Mouse (Mus musculus): Measurements from ENCODE around the gene Add2. TPM values are rescaled to one million over a fixed set of nuclear protein-coding genes. Genes with fewer than 3 reads are reported as not detected.
A peak's percentile ranks its signal among the peaks of the same experiment; 100 is the strongest.

The Add2 gene
- polyA plus RNA-seq, 1 experiment: 0.80 TPM

- WGBS: 74% methylated on average over 23 of the region's 23 CpGs
- DNase-seq: no peak
- TF ChIP-seq POLR2A (IDR thresholded peaks at IDR 0.05; ENCODE audit: borderline replicate concordance, extremely low read depth, low read depth, low read length) (no peak), CTCF (IDR thresholded peaks at IDR 0.05; ENCODE audit: insufficient read depth, low read length) (no peak)
Observed at GRCm38 (mm10) chr6:86016793-86017350, 11.6 kb upstream of the Add2 start.

DNA sequence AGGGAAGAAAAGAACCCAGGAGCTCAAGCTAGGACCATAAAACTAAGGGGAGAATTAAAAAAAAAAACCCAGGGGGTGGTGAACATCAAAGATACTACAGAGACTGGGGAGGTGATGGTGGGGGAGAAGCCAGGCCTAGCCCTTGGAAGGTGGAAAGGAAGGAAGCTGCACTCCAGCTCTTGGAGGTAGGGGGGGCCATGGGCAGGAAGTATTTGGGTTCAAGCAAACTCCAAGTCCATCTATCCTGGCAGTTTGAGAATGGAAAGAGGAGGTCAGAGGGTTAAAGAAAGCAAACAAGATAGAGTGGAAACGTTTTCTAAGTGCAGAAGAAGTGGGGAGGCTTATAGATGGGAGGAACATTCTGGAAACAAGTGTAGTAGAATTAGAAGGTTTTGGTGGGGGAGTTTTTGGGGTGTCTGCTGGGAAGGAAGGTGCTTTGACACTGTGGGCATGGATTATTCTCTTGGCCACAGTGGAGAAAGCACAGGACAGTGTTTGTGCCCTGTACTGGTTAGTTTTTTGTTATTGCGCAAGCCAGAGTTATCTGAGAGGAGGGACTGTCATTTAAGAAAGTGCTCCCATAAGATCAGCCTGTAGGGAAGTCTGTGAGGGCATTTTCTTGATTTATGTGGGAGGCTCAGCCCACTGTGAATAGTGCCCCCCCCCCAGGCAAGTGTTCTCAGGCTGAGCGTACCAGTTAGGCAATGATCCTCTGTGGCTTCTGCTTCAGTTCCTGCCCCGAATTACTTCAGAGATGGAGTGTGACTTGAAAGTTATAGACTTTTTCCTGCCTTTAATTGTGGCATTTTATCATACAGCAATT, 8.9 kb upstream of the Add2 start:
- DNase-seq: no peak
- Histone ChIP-seq H3K4me3 (replicated peaks; ENCODE audit: extremely low read depth, low read depth, low read length) (no peak overlapping the region), H3K4me1 (ENCODE audit: control insufficient read depth, insufficient read depth, low read length) (no peaks in the 10 kb centered on the region)
- TF ChIP-seq POLR2A (IDR thresholded peaks at IDR 0.05; ENCODE audit: borderline replicate concordance, extremely low read depth, low read depth, low read length): no peak
- no peak for TF ChIP-seq CTCF (IDR thresholded peaks at IDR 0.05; ENCODE audit: insufficient read depth, low read length)
- WGBS: 32% methylated on average over 4 of the region's 4 CpGs

More at GRCm38 (mm10) chr6:86016793-86017350, 11.6 kb upstream of the Add2 start:
- Histone ChIP-seq H3K4me3 (replicated peaks; ENCODE audit: extremely low read depth, low read depth, low read length) (no peak overlapping the region), H3K4me1 (ENCODE audit: control insufficient read depth, insufficient read depth, low read length) (no peaks in the 10 kb centered on the region)

- no peak for TF ChIP-seq POLR2A (IDR thresholded peaks at IDR 0.05; ENCODE audit: borderline replicate concordance, extremely low read depth, low read depth, low read length)
- peak; percentile 29; the same call in 1 of the 2 replicates for TF ChIP-seq CTCF (IDR thresholded peaks at IDR 0.05; ENCODE audit: insufficient read depth, low read length)
- 53% methylated on average over 3 of the region's 3 CpGs for WGBS
- peak; percentile 27 for DNase-seq
- Histone ChIP-seq H3K4me3 (replicated peaks; ENCODE audit: extremely low read depth, low read depth, low read length) (no peak overlapping the region), H3K4me1 (ENCODE audit: control insufficient read depth, insufficient read depth, low read length) (no peaks in the 10 kb centered on the region)
Observed at GRCm38 (mm10) chr6:86020948-86021347, 7.5 kb upstream of the Add2 start.

- 52% methylated on average over 8 of the region's 8 CpGs for WGBS
- no peak for DNase-seq
- Histone ChIP-seq H3K4me3 (replicated peaks; ENCODE audit: extremely low read depth, low read depth, low read length) (no peak overlapping the region), H3K4me1 (ENCODE audit: control insufficient read depth, insufficient read depth, low read length) (peaks cover 3% of the 10 kb centered on the region; the same call in 1 of the 2 replicates)
- TF ChIP-seq POLR2A (IDR thresholded peaks at IDR 0.05; ENCODE audit: borderline replicate concordance, extremely low read depth, low read depth, low read length) (no peak), CTCF (IDR thresholded peaks at IDR 0.05; ENCODE audit: insufficient read depth, low read length) (no peak)
Observed at GRCm38 (mm10) chr6:86026632-86027292, 1.7 kb upstream of the Add2 start.

DNA sequence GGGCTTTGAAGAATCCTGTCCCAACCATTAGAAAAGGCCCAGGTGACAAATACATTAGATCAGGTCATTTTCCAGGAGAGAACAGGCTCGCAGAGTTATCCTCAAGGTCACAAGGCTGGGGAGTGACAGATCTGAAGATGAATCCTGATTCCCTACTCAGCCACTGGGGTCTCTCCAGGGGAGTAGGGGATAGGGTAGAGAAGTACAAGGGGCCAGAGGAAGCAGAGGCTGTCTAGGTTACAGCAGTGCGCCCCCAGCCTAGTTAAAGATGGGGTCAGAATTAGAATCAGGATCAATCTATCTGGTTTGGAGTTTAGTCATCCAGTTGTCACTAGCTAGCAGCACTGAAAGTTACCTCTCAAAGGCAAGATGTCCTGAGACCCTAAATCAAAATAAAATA, 331 bp upstream of the Add2 start:
- WGBS: 78% methylated on average over 2 of the region's 2 CpGs
- DNase-seq: no peak
- no peak overlapping the region for H3K4me3 ChIP-seq (replicated peaks; ENCODE audit: extremely low read depth, low read depth, low read length)
- peaks cover 3% of the 10 kb centered on the region; the same call in 1 of the 2 replicates for H3K4me1 ChIP-seq (ENCODE audit: control insufficient read depth, insufficient read depth, low read length)
- TF ChIP-seq CTCF (IDR thresholded peaks at IDR 0.05; ENCODE audit: insufficient read depth, low read length): no peak

DNA sequence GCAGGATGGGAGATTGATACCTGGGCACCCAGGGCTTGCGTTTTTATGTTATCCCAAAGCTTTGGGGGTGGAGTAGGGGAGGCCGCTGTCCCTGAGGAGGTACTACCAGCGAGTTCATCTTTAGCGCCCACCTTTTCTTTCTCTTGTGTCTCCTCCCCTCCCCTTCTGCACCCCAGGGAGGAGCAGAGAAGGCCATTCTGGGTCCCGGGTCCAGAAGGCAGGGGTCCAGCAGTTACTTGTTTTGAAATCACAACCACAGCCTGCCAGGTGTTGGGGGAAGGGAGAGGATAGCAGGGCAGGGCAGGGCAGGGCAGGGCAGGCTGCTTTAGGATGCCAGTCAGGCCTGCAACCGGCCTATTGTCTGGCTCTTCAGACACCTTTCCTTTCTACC, 837 bp downstream of the Add2 start:
- Histone ChIP-seq H3K4me1 (ENCODE audit: control insufficient read depth, insufficient read depth, low read length) (peaks cover 3% of the 10 kb centered on the region; the same call in 1 of the 2 replicates), H3K4me3 (replicated peaks; ENCODE audit: extremely low read depth, low read depth, low read length) (no peak overlapping the region)
- TF ChIP-seq POLR2A (IDR thresholded peaks at IDR 0.05; ENCODE audit: borderline replicate concordance, extremely low read depth, low read depth, low read length) (no peak), CTCF (IDR thresholded peaks at IDR 0.05; ENCODE audit: insufficient read depth, low read length) (no peak)
- DNase-seq: no peak
- WGBS: 23% methylated on average over 6 of the region's 6 CpGs

DNA sequence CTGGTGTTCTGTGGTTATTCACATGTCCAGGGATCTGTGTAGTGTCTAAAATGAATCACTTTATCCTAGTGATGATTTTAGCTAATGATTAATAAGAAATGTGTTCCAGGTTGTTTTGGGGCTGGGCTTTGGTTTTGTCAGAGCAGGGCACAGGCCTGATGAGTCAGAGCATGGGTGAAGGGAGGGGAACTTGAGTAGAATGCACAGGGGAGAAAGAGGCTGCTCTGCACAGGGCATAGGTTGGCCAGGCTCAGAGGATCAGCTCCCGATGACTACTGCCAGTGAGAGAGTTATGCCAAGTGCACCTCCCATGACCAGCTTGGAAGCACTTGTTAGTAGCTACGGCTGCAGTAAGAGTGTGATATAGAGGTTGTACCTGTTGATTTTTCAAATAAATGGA, 3.0 kb downstream of the Add2 start:
- Histone ChIP-seq H3K4me3 (replicated peaks; ENCODE audit: extremely low read depth, low read depth, low read length) (no peak overlapping the region), H3K4me1 (ENCODE audit: control insufficient read depth, insufficient read depth, low read length) (peaks cover 3% of the 10 kb centered on the region; the same call in 1 of the 2 replicates)
- TF ChIP-seq CTCF (IDR thresholded peaks at IDR 0.05; ENCODE audit: insufficient read depth, low read length): no peak
- no peak for TF ChIP-seq POLR2A (IDR thresholded peaks at IDR 0.05; ENCODE audit: borderline replicate concordance, extremely low read depth, low read depth, low read length)
- no peak for DNase-seq
- WGBS: 70% methylated on average over 2 of the region's 2 CpGs

DNA sequence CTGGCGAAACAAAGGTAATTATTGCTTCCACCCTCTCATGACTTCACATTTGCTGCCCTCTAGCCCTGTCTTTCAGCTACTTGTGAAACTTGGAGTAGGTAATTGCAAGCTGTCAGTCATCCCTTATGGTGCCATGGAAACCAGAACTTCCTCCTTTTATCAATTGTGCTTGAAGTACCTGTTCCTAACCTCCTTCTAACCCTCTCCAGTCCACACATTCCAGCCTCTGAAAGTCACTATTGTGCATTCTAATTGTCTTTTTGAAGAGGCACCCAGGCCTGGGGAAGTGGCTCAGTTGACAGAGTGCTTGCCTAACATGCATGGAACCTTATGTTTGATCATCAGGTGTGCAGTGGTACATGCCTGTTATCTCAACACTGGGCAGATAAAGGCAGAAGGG, 5.2 kb downstream of the Add2 start:
- TF ChIP-seq POLR2A (IDR thresholded peaks at IDR 0.05; ENCODE audit: borderline replicate concordance, extremely low read depth, low read depth, low read length) (no peak), CTCF (IDR thresholded peaks at IDR 0.05; ENCODE audit: insufficient read depth, low read length) (no peak)
- DNase-seq: no peak
- Histone ChIP-seq H3K4me1 (ENCODE audit: control insufficient read depth, insufficient read depth, low read length) (peaks cover 3% of the 10 kb centered on the region; the same call in 1 of the 2 replicates), H3K4me3 (replicated peaks; ENCODE audit: extremely low read depth, low read depth, low read length) (no peak overlapping the region)
- WGBS: 83% methylated on average over 1 of the region's 1 CpGs

- 42% methylated on average over 2 of the region's 2 CpGs for WGBS
- no peak for DNase-seq
- no peak overlapping the region for H3K4me3 ChIP-seq (replicated peaks; ENCODE audit: extremely low read depth, low read depth, low read length)
- H3K4me1 ChIP-seq (ENCODE audit: control insufficient read depth, insufficient read depth, low read length): no peaks in the 10 kb centered on the region
- TF ChIP-seq POLR2A (IDR thresholded peaks at IDR 0.05; ENCODE audit: borderline replicate concordance, extremely low read depth, low read depth, low read length): no peak
- no peak for TF ChIP-seq CTCF (IDR thresholded peaks at IDR 0.05; ENCODE audit: insufficient read depth, low read length)
Observed at GRCm38 (mm10) chr6:86038901-86039300, 10.4 kb downstream of the Add2 start.
